Mouse (Mus musculus) layer of hippocampus, adult 9-10 months (tissue): ENCODE results near the gene Pfkfb4.

Experiments used
- DNase-seq: peaks from one replicate; pipeline ENCODE4 v3.0.0; 2022; ENCODE audit warnings: low spot score

The Pfkfb4 gene

DNA sequence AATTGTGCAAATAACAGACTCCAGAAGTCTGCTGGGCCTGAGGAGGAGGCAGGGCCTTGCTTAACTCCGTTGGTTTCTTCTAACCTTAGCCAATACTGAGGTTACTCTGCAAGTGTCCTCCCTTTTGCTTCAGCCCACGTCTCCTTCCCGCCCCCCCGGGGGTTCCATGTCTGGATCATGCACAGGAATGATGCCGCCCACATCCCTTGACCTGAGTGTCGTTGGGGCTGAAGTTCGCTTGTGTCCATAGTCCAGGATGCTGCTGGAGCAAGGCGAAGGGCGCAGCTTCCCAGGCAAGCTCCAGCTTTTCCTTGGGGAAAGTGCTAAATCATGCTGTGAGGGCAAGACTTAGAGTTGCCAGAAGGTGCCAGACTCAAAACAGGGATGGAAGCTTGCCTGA is 4.8 kb downstream of the Pfkfb4 start:
- no peak for DNase-seq

GRCm38 (mm10) chr9:108998287-108999166 is 6.9 kb downstream of the Pfkfb4 start:
- no peak for DNase-seq

DNA sequence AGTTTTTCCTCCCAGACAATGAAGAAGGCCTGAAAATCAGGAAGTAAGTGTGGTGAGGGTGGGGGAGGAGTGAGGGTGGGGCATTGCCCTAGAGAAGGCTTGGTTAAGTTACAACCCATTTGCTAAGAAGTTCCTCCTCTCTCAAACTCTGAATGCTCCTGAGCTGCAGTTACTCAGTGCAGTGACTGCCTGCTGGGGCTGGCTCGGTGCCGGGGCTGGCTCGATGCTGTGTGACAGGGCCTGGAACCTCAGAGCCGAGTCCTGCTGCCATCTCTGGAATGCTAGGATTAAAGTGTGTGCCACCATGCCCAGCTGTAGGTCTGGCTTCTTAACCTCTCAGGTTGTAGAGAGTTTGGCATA is 7.6 kb downstream of the Pfkfb4 start:
- no peak for DNase-seq

DNA sequence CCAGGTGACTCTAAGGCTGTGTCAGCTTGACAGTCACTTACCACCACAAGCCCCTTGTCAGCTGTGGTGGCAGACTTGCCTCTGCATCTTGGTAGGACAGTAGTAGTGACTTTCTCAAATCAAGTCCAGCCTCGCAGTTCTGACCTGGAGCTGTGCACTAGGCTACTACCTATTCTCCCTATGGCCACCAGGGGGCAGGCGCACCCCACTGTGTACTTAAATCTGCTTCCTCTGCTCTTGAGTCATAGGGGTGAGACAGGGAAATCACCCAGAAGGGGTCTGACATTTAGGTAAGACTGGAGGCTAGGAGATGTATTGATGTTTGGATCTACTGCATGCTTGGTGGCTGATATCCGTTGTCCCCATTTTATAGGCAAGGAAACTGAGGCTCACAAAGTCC is 9.1 kb downstream of the Pfkfb4 start:
- no peak for DNase-seq

DNA sequence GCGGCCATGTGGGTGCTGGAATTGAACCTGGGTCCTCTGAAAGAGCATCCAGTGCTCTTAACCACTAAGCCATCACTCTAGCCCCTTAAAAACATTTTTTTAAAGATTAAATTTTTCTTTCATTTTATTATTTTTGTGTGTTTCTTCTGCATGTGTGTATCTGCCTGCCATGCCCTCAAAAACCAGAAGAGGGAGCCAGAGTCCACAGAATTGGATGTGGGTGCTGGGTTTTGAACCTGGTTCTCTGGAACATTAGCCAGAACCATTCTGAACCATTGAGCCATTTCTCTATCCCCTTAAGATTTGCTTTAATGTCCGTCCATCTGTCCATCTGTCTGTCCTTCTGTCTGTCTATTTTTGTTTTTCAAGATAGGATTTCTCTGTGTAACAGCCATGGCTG is 11.6 kb downstream of the Pfkfb4 start:
- no peak for DNase-seq

DNA sequence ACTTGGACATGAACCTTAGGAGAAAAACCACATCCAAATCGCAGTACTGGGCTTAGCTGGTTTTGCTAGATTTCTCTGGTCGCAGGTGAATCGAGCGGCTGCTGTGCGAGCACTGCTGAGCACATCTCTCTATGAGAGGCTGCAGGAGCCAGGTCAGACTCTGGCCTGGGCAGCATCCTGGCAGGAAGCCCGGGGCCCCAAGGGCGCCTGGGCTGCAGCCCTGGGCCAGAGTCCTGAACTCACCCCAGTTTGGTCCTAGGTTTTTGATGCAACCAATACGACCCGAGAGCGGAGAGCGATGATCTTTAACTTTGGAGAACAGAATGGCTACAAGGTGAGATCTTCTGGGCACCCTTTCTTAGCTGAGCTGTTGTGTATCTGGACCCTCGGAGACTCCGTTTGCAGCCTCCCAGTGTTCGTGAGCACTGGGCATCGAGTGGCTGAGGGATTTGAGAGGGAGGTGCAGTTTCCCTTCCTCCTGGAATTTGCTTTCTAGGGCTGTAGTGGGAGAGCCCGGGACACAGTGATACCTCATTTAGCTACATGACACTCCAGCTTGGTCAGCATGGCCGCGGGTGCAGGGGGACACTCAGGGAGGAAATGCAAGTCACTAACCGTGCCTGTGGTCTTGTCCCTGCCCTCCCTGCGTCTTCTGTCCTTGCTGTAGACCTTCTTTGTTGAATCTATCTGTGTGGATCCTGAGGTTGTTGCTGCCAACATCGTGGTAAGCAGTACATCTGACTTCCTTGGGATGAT is 15.6 kb downstream of the Pfkfb4 start:
- no peak for DNase-seq

DNA sequence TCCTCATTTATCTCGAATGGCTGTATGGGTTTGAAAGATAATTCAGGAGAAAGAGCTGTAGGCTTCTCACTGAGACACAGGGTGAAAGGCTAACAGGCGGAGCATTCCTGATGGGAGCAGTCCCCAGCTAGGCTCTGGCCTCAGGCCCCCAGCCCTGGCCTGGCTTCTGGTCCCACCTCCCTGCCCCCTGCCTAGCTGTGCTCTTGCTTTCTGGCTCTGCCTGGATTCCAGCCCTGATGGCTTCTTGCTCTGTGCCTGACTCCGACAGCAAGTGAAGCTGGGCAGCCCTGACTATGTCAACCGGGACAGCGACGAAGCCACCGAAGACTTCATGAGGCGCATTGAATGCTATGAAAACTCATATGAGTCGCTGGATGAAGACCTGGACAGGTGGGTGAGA is 16.5 kb downstream of the Pfkfb4 start:
- no peak for DNase-seq

- DNase-seq = no peak
These were observed 17.5 kb downstream of the Pfkfb4 start for GRCm38 (mm10) chr9:109008994-109009635.

- no peak for DNase-seq
These were observed 18.2 kb downstream of the Pfkfb4 start for GRCm38 (mm10) chr9:109009636-109010315.

GRCm38 (mm10) chr9:109010316-109010690 is 18.7 kb downstream of the Pfkfb4 start:
- DNase-seq = no peak

DNA sequence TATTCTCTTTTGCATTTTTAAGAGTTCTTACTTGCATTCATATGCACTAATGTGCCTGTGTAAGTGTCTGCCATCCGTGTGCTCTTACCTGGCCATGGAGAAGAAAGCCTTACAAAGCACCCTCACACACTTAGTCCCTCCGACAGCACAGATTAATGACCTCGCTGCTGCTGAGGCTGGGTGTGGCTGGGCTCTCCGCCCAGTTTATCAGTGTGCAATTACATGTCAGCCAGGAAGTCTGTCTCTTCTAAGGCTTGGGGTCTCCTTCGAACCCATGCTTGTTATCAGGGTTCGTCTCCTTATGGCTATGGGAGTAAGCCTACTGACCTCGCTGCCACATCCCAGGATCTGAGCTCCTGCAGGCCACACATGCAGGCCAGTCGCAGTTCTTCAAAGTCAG is 23.8 kb downstream of the Pfkfb4 start:
- DNase-seq = no peak

GRCm38 (mm10) chr9:109016973-109017604 is 25.5 kb downstream of the Pfkfb4 start:
- DNase-seq = no peak

DNA sequence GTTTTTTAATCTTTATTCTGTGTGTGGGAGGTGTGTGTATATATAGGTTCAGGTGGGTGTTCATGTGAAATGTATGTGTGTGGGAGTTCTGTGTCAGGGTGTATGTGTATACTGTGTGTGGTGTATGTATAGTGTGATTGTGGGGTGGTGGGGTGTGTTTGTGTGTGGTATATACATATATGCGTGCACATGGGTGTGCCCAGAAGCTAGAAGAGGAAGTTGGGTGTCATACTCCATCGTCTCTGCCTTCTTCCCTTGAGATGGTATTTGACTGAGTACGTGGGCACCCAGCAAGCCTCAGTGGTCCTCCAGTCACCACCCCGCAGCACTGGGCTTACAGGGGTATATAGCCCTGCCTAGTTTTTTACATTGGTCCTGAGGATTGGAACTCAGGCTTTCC is 29.9 kb downstream of the Pfkfb4 start:
- no peak for DNase-seq

- DNase-seq = no peak
These were observed 31.5 kb downstream of the Pfkfb4 start for GRCm38 (mm10) chr9:109022866-109023685.

- no peak for DNase-seq
These were observed 35.9 kb downstream of the Pfkfb4 start for GRCm38 (mm10) chr9:109027521-109027920.

- DNase-seq = no peak
These were observed 36.8 kb downstream of the Pfkfb4 start for GRCm38 (mm10) chr9:109028421-109028820.

DNA sequence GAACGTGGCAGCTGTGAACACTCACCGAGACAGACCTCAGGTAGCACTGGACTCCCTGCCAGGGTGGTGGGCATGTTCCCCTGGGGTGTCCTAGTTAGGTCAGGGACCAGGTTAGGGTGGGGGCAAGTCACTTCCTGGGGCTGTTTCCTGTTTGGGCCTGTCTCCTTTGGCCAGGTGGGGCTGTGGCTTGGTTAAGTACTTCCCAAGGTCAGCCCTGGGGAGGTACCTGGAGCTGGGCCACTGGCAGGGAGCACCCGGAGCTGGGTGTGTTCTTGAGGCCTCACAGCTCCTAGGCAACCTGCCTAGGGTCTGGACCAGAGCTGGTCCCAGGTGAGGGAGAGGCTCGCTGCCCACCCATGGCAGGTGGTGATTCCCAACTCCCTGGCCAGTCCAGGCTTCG is 37.3 kb downstream of the Pfkfb4 start:
- no peak for DNase-seq

- no peak for DNase-seq
These were observed 38.7 kb downstream of the Pfkfb4 start for GRCm38 (mm10) chr9:109030312-109030711.

DNA sequence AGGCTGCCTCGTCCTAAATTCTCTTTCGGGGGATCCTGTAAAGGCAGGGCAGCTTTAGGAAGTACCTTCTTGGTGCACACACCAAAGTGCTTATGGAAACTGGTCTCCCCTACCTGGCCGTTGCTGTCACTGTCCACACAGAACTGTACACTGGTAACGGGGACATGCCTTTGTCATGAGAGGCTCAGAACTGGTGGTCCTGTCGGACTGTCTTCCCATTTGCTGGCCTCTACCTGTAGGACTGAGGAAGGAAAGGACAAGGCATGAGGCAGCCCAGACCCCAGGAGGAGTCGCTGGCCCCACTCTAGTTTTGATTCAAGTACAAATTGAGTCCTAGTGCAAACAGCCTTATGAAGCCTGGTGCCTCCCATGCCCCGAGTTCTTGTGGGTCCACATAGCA is 39.4 kb downstream of the Pfkfb4 start:
- no peak for DNase-seq

- no peak for DNase-seq
These were observed 40.1 kb downstream of the Pfkfb4 start for GRCm38 (mm10) chr9:109031686-109032085.

- DNase-seq = no peak
These were observed 40.9 kb downstream of the Pfkfb4 start for GRCm38 (mm10) chr9:109032435-109032834.
